Mouse (Mus musculus): ENCODE results near the gene Traf3ip1. TPM values are rescaled to one million over a fixed set of nuclear protein-coding genes. Genes with fewer than 3 reads are reported as not detected.
"Not testable (repeated sequence)": the region's sequence is repeated elsewhere in the genome, so short reads cannot be mapped to it uniquely, and the experiment has no call there.

Traf3ip1 gene
- total RNA-seq, 2 experiments from 2014 or later, result 14.9 to 16.3 TPM

DNA sequence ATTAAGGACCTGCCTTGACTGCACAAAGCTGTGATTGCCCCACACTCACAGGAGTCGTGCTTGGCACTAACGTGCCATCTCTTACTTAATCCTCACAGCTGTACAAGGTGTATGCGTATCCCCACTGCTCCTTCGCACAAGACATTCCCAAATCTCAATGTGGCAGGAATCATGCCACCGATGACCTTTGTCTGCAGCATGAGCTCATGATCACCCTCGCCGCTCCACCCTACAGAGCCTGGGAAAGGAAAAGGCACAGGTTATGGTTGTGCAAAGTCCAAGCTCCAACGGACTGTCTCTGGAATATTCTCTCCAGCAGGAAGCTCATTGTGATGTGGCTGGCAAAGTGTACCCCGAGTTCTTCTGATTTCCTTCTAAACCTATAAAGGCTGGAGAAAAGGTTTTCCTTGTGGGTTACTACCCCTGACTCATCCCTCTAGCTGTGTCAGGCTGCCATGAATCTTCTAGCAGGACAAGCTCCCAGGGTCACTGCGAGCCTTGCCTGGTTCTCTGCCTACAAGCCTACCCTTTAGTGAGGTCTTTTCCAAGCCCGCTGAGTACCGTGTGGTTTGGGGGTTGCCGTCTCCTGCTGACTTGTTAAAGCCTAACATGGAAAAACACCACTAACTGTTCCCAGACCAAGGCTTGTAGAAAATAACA is 31.0 kb upstream of the Traf3ip1 start:
- DNase-seq (ENCODE audit: low spot score in 2 of 2), result no peak
- intact Hi-C loops (cut with DNase I), result no loop called here

DNA sequence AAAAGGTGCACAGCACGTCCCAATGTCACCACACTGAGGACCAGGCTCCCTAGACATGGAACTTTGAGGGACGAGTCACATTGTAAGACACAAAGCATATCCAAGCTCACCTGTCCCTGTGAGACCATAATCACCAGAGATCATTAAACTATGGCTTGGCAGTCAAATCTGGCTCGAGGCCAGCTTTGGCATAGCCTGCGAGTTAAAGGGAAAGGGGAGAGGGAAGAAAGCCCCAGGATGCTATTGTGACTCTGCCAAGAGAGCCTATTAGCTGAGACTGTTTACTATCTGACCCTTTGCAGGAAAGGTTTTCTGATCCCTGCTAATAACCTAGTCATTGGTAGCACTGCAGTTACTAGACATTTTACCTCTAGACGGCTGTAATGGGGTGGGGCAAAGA is 30.0 kb upstream of the Traf3ip1 start:
- intact Hi-C loops (cut with DNase I), result no loop called here
- no peak for DNase-seq (ENCODE audit: low spot score in 2 of 2)

DNA sequence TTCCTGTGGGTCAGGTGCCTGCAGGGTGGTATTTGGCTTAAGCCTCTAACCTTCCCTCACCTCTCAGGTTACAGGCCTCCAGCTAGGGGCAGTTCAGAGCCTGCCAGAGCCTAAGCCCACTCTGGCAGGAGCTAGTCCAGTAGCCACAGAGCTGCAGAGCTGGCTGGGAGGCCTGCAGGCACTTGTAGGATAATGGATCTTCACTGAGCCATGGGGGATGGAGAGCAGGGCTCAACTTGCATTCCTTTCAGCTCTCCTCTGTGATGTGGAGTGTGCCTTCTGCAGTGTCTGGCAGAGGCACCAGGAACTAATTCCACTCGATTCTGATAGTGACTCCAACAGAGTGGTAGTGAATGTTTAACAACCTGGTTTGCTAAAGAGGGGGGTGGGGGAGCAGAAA is 29.2 kb upstream of the Traf3ip1 start:
- DNase-seq (ENCODE audit: low spot score in 2 of 2), result no peak
- intact Hi-C loops (cut with DNase I), result no loop called here

- intact Hi-C loops (cut with DNase I), result no loop called here
- DNase-seq (ENCODE audit: low spot score in 2 of 2), result no peak
Observed at GRCm38 (mm10) chr1:91466186-91466585, 28.3 kb upstream of the Traf3ip1 start.

- intact Hi-C loops (cut with DNase I), result no loop called here
- no peak for DNase-seq (ENCODE audit: low spot score in 2 of 2)
Observed at GRCm38 (mm10) chr1:91469888-91470419, 24.5 kb upstream of the Traf3ip1 start.

GRCm38 (mm10) chr1:91478145-91478544 is 16.3 kb upstream of the Traf3ip1 start:
- DNase-seq (ENCODE audit: low spot score in 2 of 2); intact Hi-C loops (cut with DNase I): not testable (repeated sequence)

- intact Hi-C loops (cut with DNase I), result no loop called here
- DNase-seq (ENCODE audit: low spot score in 2 of 2), result no peak
Observed at GRCm38 (mm10) chr1:91478958-91479357, 15.5 kb upstream of the Traf3ip1 start.

DNA sequence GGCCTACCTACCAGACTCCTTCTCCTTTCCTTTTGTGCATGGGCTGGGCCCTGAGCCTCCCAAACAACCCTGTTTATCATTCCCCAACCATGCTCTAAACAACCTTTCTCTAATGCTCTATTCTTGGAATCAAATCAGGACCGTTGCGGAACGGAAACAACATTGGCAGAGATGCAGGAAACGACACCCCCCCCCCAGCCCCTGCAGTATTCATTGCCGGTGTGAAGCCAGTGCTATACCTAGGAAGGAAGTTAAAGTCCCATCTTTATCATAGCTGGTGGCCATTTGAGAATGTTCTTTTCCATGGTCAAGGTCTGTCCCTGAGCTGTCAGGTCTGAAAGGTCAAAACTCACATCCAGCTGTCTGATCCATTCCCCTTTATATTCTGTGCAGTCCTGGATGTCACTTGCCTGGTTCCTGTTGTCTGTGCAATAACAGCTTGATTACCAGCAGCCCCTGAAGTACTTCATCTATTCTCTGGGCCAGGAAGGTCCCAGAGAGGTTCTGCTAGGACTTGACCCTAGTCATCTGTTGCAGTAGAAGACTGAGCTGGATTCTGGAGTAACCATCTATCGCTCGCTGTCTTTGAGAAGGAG is 11.7 kb upstream of the Traf3ip1 start:
- no peak for DNase-seq (ENCODE audit: low spot score in 2 of 2)
- intact Hi-C loops (cut with DNase I), result loop anchor here (1.0 kb wide), 1 partner anchor 54 kb away; no protein-coding TSS in a partner anchor

- DNase-seq (ENCODE audit: low spot score in 2 of 2), result peak; percentile 70 to 81
- intact Hi-C loops (cut with DNase I), result loop anchor here (1.0 kb wide), 1 partner anchor 55 kb away; no protein-coding TSS in a partner anchor
Observed at GRCm38 (mm10) chr1:91483304-91484010, 11.0 kb upstream of the Traf3ip1 start.

GRCm38 (mm10) chr1:91484011-91484346 is 10.5 kb upstream of the Traf3ip1 start:
- no peak for DNase-seq (ENCODE audit: low spot score in 2 of 2)
- intact Hi-C loops (cut with DNase I), result no loop called here

DNA sequence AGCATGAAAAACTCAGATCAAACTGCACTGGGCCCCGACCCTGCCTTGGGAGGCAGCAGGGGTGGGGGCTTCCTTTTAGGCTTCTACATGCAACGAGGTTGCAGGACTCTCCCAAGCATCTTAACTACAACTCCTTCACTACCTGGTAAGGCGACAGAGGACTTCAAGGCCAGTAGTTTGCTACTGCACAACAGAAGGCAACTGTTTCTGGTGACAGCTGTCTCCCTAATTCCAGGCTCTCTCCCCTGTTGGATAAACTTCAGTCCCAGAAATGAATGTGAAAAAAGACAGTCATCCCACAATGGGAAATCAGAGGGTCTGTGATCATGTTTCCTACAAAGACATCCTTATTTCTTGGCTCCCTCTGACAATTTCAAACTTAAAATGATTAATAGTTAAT is 9.0 kb upstream of the Traf3ip1 start:
- intact Hi-C loops (cut with DNase I), result no loop called here
- DNase-seq (ENCODE audit: low spot score in 2 of 2), result no peak

DNA sequence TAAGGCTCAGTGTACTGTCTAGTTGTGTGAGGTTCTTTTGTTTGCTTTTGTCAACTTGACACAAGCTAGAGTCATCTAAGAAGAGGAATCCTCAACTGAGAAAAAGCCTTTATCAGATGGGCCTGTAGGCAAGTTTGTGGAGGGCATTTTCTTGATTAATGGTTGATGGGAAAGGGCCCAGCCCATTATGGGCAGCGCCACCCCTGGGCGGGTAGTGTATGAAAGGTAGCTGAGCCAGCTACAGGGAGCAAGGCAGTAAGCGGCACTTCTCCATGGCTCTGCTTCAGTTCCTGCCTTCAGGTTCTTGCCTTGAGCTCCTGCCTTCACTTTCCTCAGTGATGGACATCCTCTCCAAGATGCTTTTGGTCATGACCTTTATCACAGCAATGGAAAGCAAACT is 8.3 kb upstream of the Traf3ip1 start:
- intact Hi-C loops (cut with DNase I), result no loop called here
- no peak for DNase-seq (ENCODE audit: low spot score in 2 of 2)

- DNase-seq (ENCODE audit: low spot score in 2 of 2), result no peak
- intact Hi-C loops (cut with DNase I), result no loop called here
Observed at GRCm38 (mm10) chr1:91490322-91490721, 4.1 kb upstream of the Traf3ip1 start.

DNA sequence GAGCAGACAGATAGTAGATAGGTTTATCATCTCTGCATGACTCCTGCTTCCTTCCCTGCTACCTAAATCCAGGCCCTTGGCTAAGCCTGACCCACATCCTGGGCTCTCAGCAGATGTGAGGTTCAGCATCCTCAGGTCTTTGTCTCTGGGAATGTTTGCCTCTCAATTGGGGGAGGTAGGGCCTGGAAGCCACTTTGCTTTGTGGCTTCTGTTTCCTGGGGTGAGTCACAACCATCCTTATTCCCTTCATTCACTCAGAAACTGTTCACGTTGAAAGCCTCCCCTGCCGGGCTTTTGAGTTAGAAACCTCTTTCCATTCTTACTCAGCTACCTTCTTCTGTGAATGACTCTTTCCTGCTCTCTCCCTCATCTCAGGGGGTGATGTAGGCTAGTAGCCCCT is 1.7 kb upstream of the Traf3ip1 start:
- intact Hi-C loops (cut with DNase I), result no loop called here
- no peak for DNase-seq (ENCODE audit: low spot score in 2 of 2)

DNA sequence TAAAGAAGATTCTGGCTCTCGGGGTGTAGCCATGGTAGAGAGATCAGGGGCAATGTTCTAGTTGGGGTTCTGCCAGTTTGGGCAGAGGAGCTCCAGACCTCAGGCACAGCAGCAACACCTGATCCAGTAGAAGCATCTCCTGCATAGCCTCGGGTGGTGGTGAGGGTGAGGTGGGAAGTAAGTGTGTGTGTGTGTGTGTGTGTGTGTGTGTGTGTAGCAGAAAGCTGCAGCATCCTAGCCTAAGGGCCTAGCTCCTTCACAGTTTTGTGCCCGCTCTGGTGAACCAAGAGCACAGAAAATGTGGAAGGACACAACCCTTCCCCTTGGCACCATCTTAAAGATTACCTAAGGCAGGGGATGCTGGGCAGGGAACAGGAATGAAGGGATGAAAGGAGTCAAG is 509 bp upstream of the Traf3ip1 start:
- DNase-seq (ENCODE audit: low spot score in 2 of 2), result no peak

GRCm38 (mm10) chr1:91495321-91495720 is 874 bp downstream of the Traf3ip1 start:
- intact Hi-C loops (cut with DNase I), result no loop called here
- no peak for DNase-seq (ENCODE audit: low spot score in 2 of 2)

More for the DNA sequence above, 509 bp upstream of the Traf3ip1 start:
- intact Hi-C loops (cut with DNase I), result no loop called here

- DNase-seq (ENCODE audit: low spot score in 2 of 2), result no peak
- intact Hi-C loops (cut with DNase I), result no loop called here
Observed at GRCm38 (mm10) chr1:91498579-91498978, 4.1 kb downstream of the Traf3ip1 start.

DNA sequence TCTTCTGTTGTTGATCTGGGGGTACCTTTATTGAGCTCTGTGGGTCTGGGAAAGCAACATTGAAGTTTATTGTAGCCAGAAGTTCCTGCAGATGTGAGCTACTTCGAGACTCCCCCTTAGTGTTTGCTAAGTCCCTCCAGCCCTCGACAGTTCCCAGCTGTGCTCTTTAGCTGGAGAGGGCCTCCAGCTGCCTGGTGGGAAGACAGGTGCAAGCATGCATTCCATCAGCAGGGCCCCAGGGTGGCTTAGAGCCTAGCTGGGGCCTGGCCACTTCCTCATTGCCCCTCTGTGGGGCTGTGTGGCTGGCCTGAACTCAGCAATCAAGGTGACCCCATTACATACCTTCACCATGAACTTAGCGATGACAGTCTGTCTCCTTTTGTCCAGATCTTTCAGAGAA is 10.2 kb downstream of the Traf3ip1 start:
- intact Hi-C loops (cut with DNase I), result no loop called here
- no peak for DNase-seq (ENCODE audit: low spot score in 2 of 2)

GRCm38 (mm10) chr1:91514916-91515315 is 20.5 kb downstream of the Traf3ip1 start:
- intact Hi-C loops (cut with DNase I), result no loop called here
- DNase-seq (ENCODE audit: low spot score in 2 of 2), result no peak

DNA sequence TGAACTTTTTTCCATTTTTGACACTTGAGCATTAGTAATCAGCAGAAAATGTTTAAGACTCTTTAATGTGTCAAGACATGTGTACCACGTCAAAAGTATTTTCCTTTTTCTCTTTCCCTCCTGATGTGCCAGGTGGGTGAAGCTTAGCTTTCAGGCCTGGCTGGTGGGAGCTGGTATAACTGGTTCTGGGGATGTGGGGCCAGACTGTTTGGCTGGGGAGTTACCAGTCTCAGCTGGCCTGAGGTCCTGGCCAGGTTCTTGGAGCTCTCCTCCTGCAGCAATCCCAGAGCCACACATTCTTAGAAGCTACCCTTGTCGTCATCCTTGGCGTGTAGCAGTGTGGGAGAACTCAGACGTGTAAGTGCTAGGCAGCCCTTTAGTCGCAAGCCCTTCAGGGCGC is 21.2 kb downstream of the Traf3ip1 start:
- no peak for DNase-seq (ENCODE audit: low spot score in 2 of 2)
- intact Hi-C loops (cut with DNase I), result no loop called here

GRCm38 (mm10) chr1:91523759-91524158 is 29.3 kb downstream of the Traf3ip1 start:
- DNase-seq (ENCODE audit: low spot score in 2 of 2), result peak; percentile 69 to 71
- intact Hi-C loops (cut with DNase I), result no loop called here

All from left cerebral cortex, postnatal 14 days (tissue).